Mouse (Mus musculus) liver, postnatal 0 days (tissue): Measurements from ENCODE around the gene Ppp1cb. TPM values are rescaled to one million over a fixed set of nuclear protein-coding genes. Genes with fewer than 3 reads are reported as not detected.

Experiments used
- ATAC-seq: fragments of 200-750 bp; cut with Nextera tagmentation; 2 replicates; pipeline ENCODE4 v1.8.0; 2017; ENCODE audit warnings: mild to moderate bottlenecking, moderate library complexity
- DNase-seq: peaks from one replicate; pipeline ENCODE4 v3.0.0-alpha.2; 2016
- H3K27ac ChIP-seq: fragments of 300-500 bp; sonication (generic); 2 replicates; pipeline ENCODE4 v1.5.1; 2014; ENCODE audit warnings: antibody characterized with exemption, moderate library complexity, mild to moderate bottlenecking, low read depth
- H3K27me3 ChIP-seq: fragments of 300-500 bp; sonication (generic); 2 replicates; pipeline ENCODE4 v1.6.1; 2014; ENCODE audit warnings: low read length, control low read depth, mixed read lengths; ENCODE audit not compliant: insufficient read depth
- H3K36me3 ChIP-seq: fragments of 300-500 bp; sonication (generic); replicated peaks from 2 replicates; pipeline ENCODE4 v1.6.1; 2014; ENCODE audit warnings: mild to moderate bottlenecking, control low read depth, low read length, moderate library complexity, mixed read lengths; ENCODE audit not compliant: insufficient read depth
- H3K4me1 ChIP-seq: fragments of 300-500 bp; sonication (generic); 2 replicates; pipeline ENCODE4 v1.6.1; 2014; ENCODE audit warnings: antibody characterized with exemption, mild to moderate bottlenecking, control low read depth; ENCODE audit not compliant: insufficient read depth
- H3K4me2 ChIP-seq: fragments of 300-500 bp; sonication (generic); 2 replicates; pipeline ENCODE4 v1.6.1; 2014; ENCODE audit warnings: low read depth, mild to moderate bottlenecking, low read length, moderate library complexity, mixed read lengths
- H3K4me3 ChIP-seq: fragments of 300-500 bp; sonication (generic); 2 replicates; pipeline ENCODE4 v1.5.1; 2014; ENCODE audit warnings: low read depth, low read length
- H3K9ac ChIP-seq: fragments of 300-500 bp; sonication (generic); replicated peaks from 2 replicates; pipeline ENCODE4 v1.6.1; 2014; ENCODE audit warnings: mild to moderate bottlenecking, moderate library complexity
- H3K9me3 ChIP-seq: fragments of 300-500 bp; sonication (generic); 2 replicates; pipeline ENCODE4 v1.6.1; 2016; ENCODE audit warnings: mild to moderate bottlenecking, control low read depth, low read length, mixed read lengths
- CTCF ChIP-seq: sonication (generic); IDR thresholded peaks from 2 replicates; pipeline ENCODE4 v1.5.1; 2016; ENCODE audit warnings: antibody characterized with exemption, low read depth
- EP300 ChIP-seq: IDR thresholded peaks from 2 replicates; pipeline ENCODE4 v1.6.1; 2016; ENCODE audit warnings: antibody characterized with exemption, low read depth, mild to moderate bottlenecking
- WGBS: fragments of 180-500 bp; shearing (Covaris S2); extraction: QIAGEN DNeasy Blood & Tissue Kit; methylation state at CpG from one replicate; pipeline ENCODE4 v1.1.7; 2014; ENCODE audit not compliant: insufficient replicate concordance; 5-methylcytosine and 5-hydroxymethylcytosine counted together
- polyA plus RNA-seq: library from polyadenylated mRNA; unstranded; fragments of >200 nt; fragmentation: Nextera tagmentation; extraction: Ambion mirVana; gene quantifications from 2 replicates; pipeline ENCODE4 v1.2.1, GENCODE M21; 2015

The Ppp1cb gene
- polyA plus RNA-seq, 1 experiment from 2014 or later, result 90.7 TPM

DNA sequence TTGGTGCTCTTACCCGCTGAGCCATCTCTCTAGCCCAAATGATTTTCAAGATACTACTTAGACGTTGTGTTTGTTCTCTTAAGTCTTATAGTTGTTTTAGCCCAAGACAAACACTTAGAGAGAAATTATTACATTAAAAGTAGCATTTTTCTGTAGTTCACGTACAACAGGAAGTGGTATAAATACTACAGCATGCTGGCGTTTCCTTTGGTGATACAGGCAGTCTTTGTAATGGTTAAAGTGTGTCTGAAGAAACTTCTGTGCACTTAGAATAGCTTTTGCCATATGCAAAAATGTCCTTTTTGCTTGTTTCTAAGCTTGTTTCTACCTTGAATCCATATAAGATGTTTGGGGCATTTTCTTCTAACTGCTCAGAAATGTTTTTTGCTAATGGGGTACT, 20.3 kb downstream of the Ppp1cb start:
- 80% methylated on average over 4 of the region's 4 CpGs for WGBS
- Histone ChIP-seq H3K27ac (no peak overlapping the region), H3K4me3 (no peak overlapping the region), H3K4me2 (no peak overlapping the region), H3K36me3 (peaks cover 40% of the 10 kb centered on the region), H3K9ac (no peak overlapping the region), H3K27me3 (no peaks in the 10 kb centered on the region), H3K9me3 (no peaks in the 10 kb centered on the region), H3K4me1 (peaks cover 10% of the 10 kb centered on the region; the same call in 1 of the 2 replicates)
- DNase-seq, result no peak
- no peak for TF ChIP-seq EP300
- no peak for TF ChIP-seq CTCF
- no peak for ATAC-seq

DNA sequence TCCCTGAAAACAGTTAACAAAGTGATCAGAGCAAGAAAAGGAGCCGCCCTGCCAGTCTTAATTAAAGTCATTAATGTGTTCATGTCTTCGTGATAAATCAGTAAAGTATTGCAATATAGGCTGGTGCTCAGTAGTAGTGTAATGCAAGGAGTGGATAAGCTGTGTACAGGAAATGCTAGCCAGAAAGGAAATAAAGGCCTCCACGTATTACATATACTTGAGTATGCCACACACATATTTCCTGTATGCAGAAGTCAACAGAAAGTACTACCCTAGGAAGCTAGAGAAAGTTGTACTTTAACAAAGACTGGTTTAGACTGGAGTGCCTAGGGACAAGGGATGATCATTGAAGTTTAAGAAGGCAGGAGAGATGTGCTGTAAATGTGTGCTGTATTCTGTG, 26.8 kb downstream of the Ppp1cb start:
- no peak for ATAC-seq
- Histone ChIP-seq H3K27ac (no peak overlapping the region), H3K9ac (no peak overlapping the region), H3K4me3 (no peak overlapping the region), H3K4me1 (no peaks in the 10 kb centered on the region), H3K4me2 (no peak overlapping the region), H3K36me3 (peaks cover 87% of the 10 kb centered on the region), H3K9me3 (no peaks in the 10 kb centered on the region), H3K27me3 (no peaks in the 10 kb centered on the region)
- no peak for DNase-seq
- TF ChIP-seq EP300, result no peak
- no peak for TF ChIP-seq CTCF
- 76% methylated on average over 3 of the region's 3 CpGs for WGBS

DNA sequence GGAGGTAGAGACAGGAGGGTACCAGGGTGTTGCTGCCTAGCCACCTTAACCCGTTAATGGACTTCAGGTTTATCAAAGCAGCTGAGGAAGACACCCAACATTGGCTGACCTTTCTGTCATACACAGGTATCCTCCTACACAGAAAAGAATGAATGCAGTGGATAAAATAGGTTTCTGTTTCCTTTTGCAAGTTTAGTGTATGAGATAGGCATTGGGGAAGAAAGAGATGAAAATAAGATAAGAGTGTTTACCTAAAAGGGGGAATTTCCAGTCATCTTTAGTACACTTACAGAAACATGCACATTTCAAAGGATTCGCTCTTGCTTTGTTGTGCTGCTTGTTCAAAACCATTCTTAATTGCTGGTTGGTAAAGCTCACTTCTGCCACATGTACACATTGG, 29.4 kb downstream of the Ppp1cb start:
- TF ChIP-seq EP300 (no peak), CTCF (no peak)
- H3K9ac ChIP-seq, result no peak overlapping the region
- no peak overlapping the region for H3K27ac ChIP-seq
- no peaks in the 10 kb centered on the region for H3K9me3 ChIP-seq
- no peaks in the 10 kb centered on the region for H3K27me3 ChIP-seq
- no peak overlapping the region for H3K4me3 ChIP-seq
- DNase-seq, result no peak
- H3K36me3 ChIP-seq, result peaks cover 88% of the 10 kb centered on the region
- no peak overlapping the region for H3K4me2 ChIP-seq
- no peak for ATAC-seq
- WGBS, result 85% methylated on average over 2 of the region's 2 CpGs
- H3K4me1 ChIP-seq, result no peaks in the 10 kb centered on the region

DNA sequence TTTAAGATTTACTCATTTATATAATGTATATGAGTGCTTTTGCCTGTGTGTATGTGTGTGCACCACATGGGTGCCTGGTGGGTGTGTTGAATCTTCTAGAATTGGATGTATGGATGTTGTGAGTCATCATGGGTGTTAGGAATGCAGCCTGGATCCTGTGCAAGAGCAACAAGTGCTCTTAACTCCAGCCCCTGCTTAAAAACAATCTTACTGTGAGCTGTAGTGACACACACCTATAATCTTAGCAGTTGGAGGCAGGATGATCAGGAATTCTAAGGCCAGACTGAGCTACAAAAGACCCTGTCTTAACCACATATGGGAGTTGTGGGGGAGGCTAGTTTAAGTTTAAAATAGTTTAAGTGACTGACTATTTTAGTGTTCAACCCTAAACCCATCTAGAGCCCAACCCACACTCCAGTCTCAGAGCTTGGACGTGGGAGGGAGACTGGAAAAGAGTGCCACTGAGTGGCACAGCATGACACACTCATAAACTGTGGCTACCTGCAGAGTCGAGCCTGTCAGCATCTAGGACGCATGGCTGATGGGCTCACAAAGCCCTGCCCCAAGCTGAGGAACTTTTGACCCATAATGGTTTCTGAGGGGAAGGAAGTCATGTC, 35.5 kb downstream of the Ppp1cb start:
- TF ChIP-seq CTCF (no peak), EP300 (no peak)
- Histone ChIP-seq H3K36me3 (peaks cover 54% of the 10 kb centered on the region), H3K4me2 (no peak overlapping the region), H3K4me3 (no peak overlapping the region), H3K9ac (no peak overlapping the region), H3K4me1 (no peaks in the 10 kb centered on the region), H3K27me3 (no peaks in the 10 kb centered on the region), H3K27ac (no peak overlapping the region), H3K9me3 (no peaks in the 10 kb centered on the region)
- WGBS, result 76% methylated on average over 3 of the region's 3 CpGs
- no peak for DNase-seq
- no peak for ATAC-seq

DNA sequence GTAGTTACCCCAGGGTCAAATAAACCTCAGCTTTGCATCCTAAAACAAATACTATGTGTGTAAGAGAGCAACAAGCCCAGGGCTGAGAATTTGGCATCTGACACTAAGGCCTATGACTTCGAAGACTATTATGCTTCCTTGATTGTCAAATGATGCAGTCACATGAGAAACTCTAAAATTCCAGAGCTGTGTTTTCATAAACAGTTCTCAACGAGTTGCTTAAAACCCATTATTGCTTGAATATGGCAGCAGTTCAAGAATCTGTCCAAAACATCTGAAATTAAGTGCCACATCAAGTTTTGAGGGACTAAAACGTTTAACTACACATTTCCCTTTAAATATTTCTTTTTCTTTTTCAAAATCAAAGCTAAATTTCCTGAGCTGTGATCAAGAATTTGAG, 50.1 kb downstream of the Ppp1cb start:
- no peaks in the 10 kb centered on the region for H3K4me1 ChIP-seq
- H3K27me3 ChIP-seq, result no peaks in the 10 kb centered on the region
- no peaks in the 10 kb centered on the region for H3K36me3 ChIP-seq
- H3K4me3 ChIP-seq, result no peak overlapping the region
- no peak for TF ChIP-seq EP300
- TF ChIP-seq CTCF, result no peak
- 64% methylated on average over 3 of the region's 3 CpGs for WGBS
- ATAC-seq (no peak), DNase-seq (no peak)
- H3K27ac ChIP-seq, result no peak overlapping the region
- H3K9ac ChIP-seq, result no peak overlapping the region
- no peak overlapping the region for H3K4me2 ChIP-seq
- no peaks in the 10 kb centered on the region for H3K9me3 ChIP-seq

DNA sequence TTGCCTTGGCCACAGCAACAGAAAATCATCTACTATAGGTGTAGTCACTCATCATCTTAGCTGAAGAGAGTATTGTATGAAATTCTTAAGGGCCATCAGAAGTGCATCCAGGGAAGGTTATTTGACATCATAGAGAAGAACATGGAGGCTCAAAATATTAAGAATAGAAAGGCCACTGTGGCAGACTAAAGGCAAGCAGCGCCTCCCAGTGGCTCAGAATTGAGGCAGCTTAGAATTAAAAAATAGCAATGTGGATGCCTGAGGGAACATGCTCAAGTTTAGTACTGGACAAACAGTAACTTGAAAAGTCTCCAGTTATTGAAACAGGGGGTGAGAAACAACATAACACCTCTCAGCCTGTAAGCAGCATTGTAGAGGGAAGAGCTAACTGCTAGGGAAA, 61.7 kb downstream of the Ppp1cb start:
- H3K4me1 ChIP-seq, result no peaks in the 10 kb centered on the region
- TF ChIP-seq CTCF (peak; percentile 71), EP300 (no peak)
- no peak overlapping the region for H3K4me2 ChIP-seq
- no peak overlapping the region for H3K27ac ChIP-seq
- no peak overlapping the region for H3K9ac ChIP-seq
- no peaks in the 10 kb centered on the region for H3K9me3 ChIP-seq
- H3K4me3 ChIP-seq, result no peak overlapping the region
- ATAC-seq, result no peak
- H3K27me3 ChIP-seq, result no peaks in the 10 kb centered on the region
- 38% methylated on average over 1 of the region's 1 CpGs for WGBS
- peak; percentile 38 for DNase-seq
- H3K36me3 ChIP-seq, result no peaks in the 10 kb centered on the region

DNA sequence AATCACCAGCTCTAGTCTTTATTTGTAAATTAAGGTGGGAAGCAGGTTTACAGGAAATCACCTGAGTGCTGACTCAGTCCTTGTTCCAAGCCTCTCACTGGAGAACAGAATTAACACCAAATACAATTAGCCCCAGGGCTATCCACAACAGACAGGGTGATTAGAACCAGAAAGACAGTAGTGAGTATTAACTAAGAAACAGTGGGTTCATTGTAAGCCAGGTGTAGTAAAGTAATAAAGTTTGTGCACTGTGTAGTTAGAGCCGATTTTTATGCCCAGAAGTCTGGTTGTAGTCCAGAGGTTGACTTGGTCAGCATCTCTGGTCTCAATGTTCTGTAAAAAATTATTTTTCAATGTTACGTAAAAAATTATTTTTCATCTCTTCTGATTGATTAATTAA, 90.8 kb downstream of the Ppp1cb start:
- ATAC-seq, result no peak
- Histone ChIP-seq H3K4me1 (no peaks in the 10 kb centered on the region), H3K36me3 (no peaks in the 10 kb centered on the region), H3K4me3 (no peak overlapping the region), H3K9ac (no peak overlapping the region), H3K27me3 (no peaks in the 10 kb centered on the region), H3K4me2 (no peak overlapping the region), H3K9me3 (no peaks in the 10 kb centered on the region), H3K27ac (no peak overlapping the region)
- no peak for DNase-seq
- WGBS, result 77% methylated on average over 2 of the region's 2 CpGs
- TF ChIP-seq EP300, result no peak
- no peak for TF ChIP-seq CTCF
